Mouse (Mus musculus): Measurements from ENCODE around the gene Btd.
"Not testable (repeated sequence)": the region's sequence is repeated elsewhere in the genome, so short reads cannot be mapped to it uniquely, and the experiment has no call there.

Gene Btd

DNA sequence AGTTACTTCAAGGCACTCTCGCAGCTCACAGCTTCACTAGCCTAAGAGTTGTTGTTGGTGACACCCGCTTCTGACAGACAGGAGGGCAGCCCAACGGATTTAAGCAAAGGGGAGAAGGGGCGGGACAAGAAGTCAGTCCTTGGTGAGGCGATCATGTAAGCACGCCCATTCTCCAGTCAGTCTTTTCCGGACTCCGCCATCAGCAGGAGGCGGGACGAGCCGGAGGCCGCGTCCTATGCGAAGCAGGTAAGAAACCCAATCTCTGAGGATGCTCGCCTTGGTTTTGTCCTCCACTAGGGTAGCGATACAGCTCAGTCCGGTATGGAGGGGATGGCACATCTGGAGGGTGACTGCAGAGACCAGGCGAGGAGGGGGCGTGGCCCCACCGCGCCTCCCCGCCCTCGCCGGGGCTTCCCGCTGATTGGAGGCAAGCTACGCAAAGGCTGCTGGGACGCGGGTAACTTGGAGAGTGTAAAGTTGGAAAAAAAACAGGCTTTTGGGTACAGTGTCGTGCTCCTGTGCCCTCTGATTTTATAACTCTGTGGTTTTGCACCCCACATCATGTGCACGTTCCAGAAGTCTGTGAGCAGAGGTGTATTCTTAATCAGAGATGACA, at the start of gene Btd, which contains the start of gene Hacl1:
Gene Btd, plus strand, starts transcription at position 139 of the 616 bp plus-strand sequence.
Gene Hacl1, minus strand, starts transcription at position 397 of the 616 bp plus-strand sequence.
- DNase-seq (ENCODE audit: low read depth in 1 of 2, low spot score in 2 of 2): peak; percentile 82 to 87

DNA sequence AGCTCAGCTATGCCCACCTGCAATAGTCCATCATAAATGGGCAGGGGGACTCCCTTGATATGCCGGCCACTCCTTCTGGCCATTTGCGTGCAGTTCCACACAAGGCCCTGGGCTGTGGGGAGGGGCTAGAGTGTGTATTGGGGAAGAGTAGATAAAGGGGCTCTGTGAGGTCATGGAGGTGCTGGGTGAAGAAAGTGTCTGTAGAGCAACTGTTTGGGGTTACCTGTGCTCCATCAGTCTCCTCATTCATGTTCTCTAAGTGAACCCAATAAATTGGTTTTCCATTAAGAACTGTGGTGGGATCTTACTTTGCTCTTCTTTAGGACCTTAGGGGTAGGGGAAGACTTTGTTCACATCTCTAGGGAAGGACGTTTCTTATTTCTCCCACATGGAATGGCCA, 49.6 kb upstream of the Btd start, which contains the start of gene Colq:
Gene Colq, minus strand, starts transcription at position 101 of the 400 bp plus-strand sequence.
- DNase-seq (ENCODE audit: low read depth in 1 of 2, low spot score in 2 of 2): no peak

DNA sequence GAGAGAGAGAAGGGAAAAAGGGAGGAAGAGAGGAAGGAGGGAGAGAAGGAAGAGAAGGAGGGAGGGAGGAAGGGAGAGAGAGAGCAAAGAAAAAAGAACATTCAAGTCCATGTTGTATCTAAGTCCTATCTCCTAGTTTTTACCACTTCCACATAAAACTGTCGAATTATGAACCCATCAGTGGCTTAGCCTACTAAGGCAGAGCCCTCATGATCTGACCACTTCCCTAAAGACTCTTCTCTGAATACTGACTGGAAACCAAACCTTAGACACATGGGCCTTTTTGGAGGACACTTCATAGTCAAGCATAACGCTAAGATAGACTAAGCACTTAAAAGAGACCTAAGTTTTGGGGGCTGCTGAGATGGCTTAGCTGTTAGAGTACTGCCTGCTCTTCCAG, 47.8 kb upstream of the Btd start:
- DNase-seq (ENCODE audit: low read depth in 1 of 2, low spot score in 2 of 2): no peak

DNA sequence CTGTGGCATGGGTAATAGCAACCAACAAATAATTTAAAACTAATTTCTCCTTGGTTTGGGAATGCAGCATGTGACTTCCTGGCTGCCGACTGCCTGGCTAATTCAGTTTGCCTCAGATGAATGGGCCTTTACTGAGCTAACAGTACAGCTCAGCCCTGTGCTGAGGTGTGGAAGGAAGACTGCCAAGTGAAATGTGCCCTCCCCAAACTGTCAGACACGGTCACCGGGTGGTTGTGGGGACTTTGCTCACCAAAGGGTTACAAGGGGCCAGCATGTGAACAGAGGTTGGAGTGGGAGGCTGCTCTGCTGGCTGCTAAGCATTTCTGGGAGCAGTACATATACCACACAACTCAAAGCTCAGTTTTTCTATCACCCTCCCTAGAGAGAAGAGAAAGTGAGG, 46.1 kb upstream of the Btd start:
- no peak for DNase-seq (ENCODE audit: low read depth in 1 of 2, low spot score in 2 of 2)

DNA sequence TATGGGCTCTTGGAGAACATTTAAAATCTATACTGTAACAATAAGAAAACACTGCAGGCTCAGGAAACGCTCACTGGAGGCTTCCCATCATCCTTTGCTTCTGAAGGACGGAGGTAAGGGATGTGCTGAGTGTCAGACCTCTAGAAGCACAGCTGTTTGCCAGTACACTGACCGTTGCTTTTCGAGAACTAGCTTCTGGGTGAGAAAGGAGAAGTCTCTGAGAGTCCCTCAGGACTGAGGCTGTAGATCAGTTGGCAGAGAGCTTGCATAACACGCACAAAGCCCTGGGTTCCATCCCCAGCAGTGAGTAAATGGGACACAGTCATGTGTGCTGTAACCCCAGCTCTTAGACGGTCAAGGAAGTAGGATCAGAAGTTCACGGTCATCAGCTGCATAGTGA, 44.4 kb upstream of the Btd start:
- peak; percentile 11 to 12 for DNase-seq (ENCODE audit: low read depth in 1 of 2, low spot score in 2 of 2)

DNA sequence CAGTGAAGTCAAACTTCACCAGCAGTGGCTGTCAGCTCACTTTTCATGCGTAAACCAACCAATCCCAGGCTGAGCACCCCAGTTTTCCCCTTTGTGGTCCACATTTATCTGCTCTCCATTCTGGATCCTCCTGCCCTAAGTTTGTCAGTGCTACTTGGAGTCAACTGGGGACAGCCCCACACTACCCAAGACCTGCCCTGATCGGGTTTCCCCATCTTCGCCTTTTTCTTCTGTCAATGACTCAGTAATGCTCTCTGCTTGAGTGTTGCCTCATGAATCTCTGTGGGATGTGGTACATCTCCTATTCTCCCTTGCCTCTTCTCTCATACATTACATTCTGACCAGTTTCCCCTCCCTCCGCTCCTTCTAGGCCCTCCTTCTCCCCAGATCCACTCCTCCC, 43.4 kb upstream of the Btd start:
- DNase-seq (ENCODE audit: low read depth in 1 of 2, low spot score in 2 of 2): no peak

DNA sequence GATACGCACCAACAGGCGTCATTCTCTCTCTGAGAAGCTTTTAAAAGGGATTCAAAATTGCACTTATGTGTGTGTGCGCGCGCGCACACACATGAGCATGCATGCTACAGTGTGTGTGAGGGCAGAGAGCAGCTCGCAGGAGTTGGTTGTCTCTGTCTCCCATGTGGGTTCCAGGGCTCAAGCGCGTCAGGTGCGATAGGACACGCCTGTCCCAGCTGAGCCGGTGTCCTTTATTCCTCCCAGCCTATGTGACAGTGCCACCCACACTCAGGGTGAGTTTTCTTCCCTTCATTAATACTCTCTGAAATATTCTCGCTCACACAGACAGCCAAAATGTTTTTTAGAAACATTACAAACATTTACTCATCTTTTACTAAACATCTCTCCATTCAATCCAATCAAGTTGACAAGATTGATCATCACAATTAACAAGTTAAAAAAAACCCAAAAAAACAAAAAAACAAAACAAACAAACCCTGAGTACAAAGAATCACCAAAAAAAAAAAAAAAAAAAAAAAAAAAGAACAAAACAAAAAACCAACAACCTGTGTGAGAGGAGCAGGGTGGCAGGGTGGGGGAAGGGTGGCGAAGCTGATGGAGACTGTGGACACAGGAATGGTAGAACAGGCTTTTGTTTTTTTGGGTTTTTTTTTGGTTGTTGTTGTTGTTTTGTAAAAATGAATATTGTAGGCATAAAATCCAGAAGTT, 38.8 kb upstream of the Btd start:
- no peak for DNase-seq (ENCODE audit: low read depth in 1 of 2, low spot score in 2 of 2)

DNA sequence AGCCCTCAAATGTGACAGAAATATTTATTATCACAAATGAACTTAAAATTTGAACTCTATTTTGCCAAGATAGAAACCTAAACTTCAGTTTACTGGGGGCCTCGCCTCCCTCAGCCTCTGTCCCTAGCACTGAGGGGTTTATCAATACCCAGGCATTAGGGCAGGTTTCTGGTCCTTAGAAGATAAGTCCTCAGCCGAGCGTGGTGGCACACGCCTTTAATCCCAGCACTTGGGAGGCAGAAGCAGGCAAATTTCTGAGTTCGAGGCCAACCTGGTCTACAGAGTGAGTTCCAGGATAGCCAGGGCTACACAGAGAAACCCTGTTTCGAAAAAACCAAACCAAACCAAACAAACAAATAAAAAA, 38.2 kb upstream of the Btd start:
- not testable (repeated sequence) for DNase-seq (ENCODE audit: low read depth in 1 of 2, low spot score in 2 of 2)

DNA sequence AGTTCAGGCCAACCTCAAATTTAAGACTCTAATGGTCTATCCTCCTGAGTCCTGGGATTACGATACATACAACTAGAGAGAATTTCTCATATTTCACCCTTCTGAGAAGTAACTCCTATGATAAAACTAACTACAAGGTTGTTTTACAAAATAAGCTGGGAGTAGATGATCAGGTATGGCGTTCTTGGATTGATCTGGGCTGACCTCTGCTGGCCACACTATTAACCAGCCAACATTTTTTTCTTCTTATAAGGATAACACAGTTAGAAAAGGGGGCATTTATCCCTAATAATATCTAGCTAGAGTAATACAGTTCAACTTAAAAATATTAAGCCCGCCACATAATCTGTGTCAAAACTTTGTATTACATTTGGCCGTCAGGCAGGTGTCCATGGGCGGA, 35.9 kb upstream of the Btd start:
- no peak for DNase-seq (ENCODE audit: low read depth in 1 of 2, low spot score in 2 of 2)

DNA sequence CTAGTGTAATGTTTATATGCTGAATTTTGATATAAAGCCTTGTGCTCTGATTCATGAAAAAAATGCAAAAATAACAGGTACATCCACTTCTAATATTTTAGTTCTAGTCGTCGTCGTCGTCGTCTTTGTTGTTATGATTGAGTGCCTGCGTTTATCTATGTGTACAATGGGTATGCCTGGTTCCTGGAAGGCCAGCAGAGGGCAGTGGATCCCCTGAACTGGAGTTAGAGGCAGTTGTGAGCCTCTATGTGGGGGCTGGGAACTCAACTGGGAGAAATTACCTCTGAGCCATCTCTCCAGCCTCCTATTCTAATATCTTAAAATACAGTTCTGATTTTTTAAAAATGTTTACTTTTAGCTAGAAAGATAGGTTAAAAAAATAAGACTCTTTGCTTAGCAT, 35.3 kb upstream of the Btd start:
- DNase-seq (ENCODE audit: low read depth in 1 of 2, low spot score in 2 of 2): no peak

DNA sequence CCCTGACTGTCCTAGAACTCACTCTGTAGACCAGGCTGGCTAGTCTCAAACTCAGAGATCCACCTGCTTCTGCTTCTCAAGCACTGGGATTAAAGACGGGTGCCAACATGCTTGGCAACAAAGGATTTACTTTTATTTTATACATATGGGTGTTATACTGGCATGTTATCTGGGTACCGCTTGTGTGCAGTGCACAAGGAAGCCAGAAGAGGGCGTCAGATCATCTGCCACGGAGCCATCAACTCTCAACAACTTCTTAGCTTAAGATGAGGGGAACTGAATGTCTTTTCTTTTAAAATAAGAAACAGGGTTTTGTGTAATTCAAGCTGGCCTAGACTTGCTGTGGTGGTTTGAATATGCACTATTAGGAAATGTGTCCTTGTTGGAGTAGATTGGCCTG, 28.8 kb upstream of the Btd start:
- DNase-seq (ENCODE audit: low read depth in 1 of 2, low spot score in 2 of 2): no peak

DNA sequence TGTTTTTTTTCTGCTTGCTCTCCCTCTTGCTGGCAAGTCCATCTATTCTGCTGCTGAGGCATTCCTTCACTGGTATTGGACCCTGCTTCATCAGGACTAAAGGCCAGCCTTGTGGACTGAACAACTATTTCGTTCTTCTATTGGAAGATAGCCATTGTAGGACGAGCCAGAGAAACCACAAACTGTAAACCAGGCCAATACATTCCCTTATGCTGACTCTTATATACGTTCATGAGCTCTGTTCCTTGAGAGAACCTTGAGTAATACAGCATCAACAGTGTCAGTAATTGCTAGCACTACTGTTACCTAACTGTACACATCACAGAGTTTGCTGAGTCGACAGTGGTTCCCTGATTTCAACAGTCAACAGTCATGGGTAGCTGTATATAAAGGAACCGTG, 27.2 kb upstream of the Btd start:
- no peak for DNase-seq (ENCODE audit: low read depth in 1 of 2, low spot score in 2 of 2)

DNA sequence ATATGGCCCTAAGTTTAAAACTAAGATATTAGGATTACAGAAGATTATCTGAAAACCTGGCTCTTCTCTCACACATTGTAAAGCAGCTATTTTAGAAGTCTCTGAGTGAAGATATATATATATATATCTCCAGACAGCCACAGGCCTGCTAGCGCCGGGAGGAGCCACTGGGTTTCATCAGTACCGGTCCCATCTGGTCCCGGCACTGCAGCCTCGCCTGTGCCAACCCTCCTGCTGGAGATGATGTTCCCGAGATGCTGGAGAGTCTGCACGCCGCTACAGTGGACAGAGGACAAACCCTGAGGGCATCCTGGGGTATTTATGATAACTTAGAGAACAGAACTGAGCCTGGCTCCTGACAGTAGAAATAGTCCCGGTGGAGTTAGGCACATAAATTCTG, 23.6 kb upstream of the Btd start:
- no peak for DNase-seq (ENCODE audit: low read depth in 1 of 2, low spot score in 2 of 2)

DNA sequence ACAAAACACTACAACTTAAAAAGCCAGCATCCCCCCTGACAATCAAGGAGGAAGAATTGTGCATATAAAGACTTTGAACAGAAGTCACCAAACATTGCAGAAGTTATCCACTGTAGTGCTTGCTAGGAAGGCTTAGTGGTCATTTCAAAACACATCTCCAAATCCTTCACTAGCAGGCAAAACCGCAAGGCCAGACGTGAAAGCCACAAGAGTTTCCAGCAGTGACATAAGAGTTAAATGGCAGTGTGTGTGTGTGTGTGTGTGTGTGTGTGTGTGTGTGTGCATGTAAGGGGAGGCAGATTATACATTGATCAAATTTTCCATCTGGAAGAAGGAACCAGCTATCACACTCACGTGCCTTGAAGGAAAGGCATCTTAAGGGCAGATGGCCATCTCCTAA, 22.8 kb upstream of the Btd start:
- DNase-seq (ENCODE audit: low read depth in 1 of 2, low spot score in 2 of 2): no peak

DNA sequence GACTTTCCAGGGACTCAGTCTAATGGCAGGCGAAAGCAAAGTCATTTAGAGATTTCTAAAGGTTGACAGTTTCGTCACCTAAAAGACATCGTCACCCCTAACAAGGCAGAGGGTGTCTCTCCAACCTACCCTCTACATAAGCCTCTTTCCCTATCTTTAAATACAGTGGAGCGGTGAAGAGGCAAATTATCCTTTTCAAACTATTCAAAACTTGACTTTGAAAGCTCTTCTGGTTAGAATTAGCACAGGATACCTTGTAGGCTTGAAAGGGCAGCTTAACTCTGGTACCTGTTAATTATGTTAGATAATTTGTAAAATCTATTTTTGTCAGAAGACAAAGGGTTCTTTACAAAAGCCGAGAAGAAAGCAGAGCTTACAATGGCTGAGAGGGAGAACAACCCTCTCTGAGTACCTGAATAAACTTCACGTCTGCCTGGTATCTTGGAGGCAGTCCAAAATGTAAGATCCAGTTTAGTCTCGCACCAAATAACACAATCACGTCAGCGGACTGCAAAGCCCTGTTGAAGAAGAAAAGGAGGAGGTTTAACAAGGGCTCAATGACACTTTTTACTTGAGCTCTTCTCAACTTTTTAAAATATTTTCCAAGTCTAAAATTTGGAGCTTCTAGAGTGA, 20.1 kb upstream of the Btd start:
- DNase-seq (ENCODE audit: low read depth in 1 of 2, low spot score in 2 of 2): no peak

DNA sequence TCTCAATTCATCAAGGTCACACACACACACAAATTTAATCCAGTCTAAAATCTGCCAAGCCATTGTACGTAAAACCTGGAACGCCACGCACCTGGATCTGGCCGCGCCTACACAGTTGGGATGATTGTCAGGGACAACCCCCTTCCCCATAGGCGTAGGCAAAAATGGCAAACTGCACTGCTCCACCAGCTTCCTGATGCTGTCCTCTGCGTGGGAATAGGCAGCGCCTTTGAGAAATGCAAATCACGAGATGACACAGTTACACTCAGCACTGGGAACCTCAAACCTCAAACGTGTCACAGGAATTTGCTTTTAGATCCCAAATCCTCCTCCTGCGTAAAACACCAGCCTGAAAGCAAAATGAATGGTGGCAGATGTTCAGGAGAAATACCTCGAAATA, 18.1 kb upstream of the Btd start:
- DNase-seq (ENCODE audit: low read depth in 1 of 2, low spot score in 2 of 2): no peak

DNA sequence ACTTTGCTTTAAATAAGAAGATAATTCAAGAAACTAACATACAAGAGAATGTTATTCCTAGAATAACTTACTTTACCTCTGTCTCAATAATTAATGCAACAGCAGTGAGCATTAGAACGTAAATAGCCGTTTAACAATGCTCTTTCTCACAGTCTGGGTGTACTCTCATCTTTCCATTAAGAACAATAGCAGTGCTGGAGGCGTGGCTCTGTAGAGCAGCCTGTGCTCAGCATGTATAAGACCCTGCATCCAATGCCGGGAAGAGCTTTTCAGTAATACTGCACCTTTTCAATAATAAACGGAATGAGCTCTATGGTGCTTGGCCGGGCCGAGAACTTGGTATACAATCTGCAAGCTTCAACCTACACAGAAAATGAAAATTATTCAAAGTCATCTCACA, 10.2 kb upstream of the Btd start:
- no peak for DNase-seq (ENCODE audit: low read depth in 1 of 2, low spot score in 2 of 2)

DNA sequence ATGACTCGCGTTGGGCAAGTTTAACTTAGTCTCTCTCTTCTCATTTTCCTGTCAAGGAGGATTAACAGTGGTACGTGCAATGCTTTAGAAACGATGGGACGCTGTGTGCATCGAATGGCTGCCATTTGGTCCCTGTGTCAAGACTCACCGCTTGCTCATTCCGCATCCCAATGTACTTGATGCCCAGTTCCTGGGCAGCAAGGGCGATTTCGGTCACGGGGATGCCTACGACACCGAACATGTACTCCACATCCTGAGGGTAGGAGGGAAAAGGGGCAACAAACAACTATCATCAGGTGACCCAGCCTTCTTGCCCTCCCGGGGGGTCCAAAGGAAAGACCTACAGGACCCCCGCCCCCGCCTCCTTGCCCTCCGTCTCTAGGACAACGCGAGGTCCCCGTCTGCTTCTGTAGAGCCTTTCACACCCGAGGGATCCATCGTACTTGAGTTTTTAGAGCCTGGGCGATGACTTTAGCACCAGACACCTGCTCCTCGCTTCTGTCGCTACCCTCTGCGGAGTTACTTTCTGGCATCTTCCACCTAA, 410 bp upstream of the Btd start, which contains the start of gene Gm49387:
Gene Gm49387, minus strand, starts transcription at position 533 of the 544 bp plus-strand sequence.
- DNase-seq (ENCODE audit: low read depth in 1 of 2, low spot score in 2 of 2): no peak

DNA sequence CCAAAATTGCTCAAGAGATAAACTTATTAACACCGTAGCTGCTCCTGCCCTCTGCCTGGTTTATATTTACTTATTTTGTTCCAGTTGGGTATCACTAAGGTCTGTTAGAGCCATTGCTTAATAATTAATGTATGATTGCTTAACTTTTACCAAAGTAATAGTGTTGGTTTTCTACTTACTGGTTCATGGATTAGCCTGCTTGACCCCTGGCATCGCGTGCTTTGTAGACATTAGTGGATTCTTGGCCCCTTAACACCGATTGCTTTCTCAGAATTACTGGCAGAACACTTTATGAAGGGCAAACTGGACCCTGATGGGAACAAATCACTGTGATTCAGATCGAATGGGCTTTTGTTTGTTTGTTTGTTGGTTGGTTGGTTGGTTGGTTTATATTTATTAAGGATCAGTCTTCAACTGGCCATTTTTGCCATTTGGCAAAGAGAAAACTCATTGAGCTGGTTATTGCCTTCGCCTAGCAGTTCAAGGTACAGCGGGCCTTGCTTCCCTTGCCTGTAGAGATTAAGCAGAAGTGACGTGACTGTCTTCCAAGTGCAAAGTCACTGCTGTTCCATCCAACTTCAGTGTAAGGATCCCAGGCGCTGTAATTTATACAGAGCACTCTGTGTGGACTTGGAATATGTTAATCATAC, 803 bp downstream of the Btd start:
- no peak for DNase-seq (ENCODE audit: low read depth in 1 of 2, low spot score in 2 of 2)

DNA sequence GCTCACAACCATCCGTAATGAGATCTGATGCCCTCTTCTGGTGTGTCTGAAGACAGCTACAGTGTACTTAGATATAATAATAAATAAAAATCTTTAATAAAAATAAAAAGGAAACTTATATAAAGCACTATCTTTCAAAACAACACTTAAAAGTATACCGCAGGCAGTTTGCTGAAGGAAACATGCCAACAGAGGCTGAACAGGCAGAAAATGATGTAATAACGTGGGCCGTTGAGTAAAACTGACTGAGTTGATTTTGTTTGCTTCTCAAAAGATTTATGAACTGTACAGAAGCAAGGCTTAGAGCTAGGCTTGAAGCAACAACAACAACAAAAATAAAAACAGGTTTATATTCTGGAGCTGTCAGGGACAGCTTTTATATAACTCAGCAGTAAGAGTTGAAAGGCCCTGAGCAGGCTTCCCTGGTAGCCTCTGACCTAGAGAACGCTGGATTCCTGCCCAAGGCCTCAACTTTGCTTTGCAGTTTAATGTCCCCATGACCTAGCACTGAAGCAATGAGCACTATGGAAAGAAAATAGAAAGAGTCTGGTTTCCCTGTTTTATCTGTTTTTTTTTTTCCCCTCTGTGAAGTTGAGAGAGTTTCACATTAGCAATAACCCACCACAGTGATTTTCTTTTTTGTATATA, 3.5 kb downstream of the Btd start:
- DNase-seq (ENCODE audit: low read depth in 1 of 2, low spot score in 2 of 2): no peak

DNA sequence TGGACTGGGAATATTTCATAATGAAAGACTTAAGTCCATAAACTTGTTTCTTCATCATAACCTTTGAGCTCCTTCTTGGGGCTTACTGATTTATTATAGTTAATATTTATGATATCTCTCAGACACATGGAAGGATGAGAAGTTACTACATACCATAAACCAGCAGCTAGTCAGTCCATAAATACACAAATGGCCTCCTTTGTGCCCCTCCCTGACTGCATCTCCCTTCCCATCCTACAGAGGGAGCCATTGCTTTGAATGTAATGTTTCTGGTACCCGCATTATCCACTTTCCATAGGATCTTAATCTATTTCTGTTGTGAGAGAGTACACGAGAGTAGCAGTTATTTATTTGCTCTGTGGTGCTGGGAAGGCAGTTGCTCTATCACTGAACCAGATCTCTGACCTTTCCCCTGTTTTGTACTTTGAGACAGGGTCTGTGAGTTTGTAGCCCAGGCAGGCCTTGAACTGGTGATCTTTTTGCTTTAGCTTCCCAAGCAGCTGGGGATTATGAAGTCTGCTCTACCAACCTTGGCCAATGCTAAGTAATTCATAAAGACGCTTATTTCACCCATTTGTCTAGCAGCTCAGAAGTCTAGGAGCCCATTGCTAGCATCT, 4.2 kb downstream of the Btd start:
- DNase-seq (ENCODE audit: low read depth in 1 of 2, low spot score in 2 of 2): no peak

Measured in monocyte, adult 2 months (primary cell).